Mouse (Mus musculus): ENCODE results near the gene Atp8a1.

Gene Atp8a1

DNA sequence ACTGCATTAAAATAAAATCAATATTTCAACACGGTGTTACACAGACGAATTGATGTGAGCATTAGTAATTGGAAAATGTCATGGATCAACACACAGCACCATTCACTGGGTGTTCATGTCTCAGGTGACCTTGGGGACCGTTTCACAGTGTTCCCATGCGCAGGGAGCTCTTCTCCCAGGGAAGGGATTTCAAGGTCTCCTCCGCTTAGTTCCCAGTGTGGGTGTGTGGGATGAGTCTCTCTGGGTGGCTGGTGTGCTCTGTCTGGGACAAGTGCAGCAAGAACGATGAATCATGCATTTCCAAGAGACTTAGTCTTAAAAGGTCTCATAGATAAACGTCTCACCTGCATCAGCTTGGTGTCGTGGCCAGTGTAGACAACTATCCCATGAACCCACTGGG lies 78.5 kb downstream of the Atp8a1 start:
- DNase-seq (ENCODE audit: low spot score) = no peak

DNA sequence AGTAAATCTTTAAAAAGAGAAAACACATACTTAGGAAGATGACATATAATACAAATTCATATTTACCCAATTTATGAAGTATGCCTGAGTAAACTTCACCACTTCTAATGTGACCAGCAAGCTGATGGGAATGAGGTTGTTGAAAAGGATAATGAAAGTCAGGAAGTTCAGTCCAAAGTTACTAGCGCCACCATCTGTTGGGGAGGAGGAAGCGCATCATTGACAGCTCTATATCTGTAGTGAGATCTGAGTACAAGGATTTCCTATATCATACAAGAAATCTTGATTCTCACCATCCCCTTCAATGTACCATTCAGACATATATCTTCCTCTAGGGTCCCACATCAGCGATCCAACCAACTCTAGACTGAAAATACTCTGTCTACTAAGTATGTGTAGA lies 82.4 kb downstream of the Atp8a1 start:
- DNase-seq (ENCODE audit: low spot score) = no peak

DNA sequence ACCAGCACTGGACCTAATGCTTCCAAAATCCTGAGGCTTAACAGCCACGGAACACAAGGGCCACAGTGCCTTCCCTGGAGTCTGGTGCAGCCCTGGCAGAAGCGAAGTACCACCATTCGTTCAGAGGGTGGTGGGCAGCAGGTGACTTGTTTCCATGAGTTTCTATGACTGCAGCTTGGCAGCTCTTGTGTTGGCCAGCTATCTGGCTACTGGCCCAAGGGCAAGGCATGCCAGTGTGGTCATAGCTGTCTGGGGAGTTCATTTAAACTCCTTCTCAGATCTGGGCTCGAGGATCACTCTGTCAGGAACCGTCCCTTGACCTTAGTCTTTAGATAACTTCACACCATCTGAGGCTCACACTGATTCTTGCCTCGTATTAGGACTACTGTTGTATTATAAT lies 89.1 kb downstream of the Atp8a1 start:
- DNase-seq (ENCODE audit: low spot score) = no peak

DNA sequence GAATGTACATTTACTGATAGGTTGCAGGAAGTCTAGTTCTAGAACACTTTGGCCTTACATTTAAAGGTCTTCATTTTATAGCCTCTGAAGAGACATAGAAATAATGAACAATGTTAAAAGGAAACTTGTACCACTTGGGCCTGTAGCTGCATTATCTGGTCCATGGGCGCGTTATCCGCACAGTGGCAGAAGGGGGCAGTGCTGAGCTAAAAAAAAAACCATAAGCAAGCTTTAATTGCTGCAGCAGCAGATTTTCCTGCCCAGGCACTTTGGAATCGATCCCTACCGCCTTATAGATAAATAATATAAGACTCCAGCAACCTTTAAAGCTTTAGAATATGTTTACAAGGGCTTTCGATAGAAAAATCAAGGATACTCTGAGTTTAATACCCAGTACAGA lies 91.1 kb downstream of the Atp8a1 start:
- DNase-seq (ENCODE audit: low spot score) = peak; percentile 60

GRCm38 (mm10) chr5:67753057-67753456 lies 94.2 kb downstream of the Atp8a1 start:
- peak; percentile 39 for DNase-seq (ENCODE audit: low spot score)

DNA sequence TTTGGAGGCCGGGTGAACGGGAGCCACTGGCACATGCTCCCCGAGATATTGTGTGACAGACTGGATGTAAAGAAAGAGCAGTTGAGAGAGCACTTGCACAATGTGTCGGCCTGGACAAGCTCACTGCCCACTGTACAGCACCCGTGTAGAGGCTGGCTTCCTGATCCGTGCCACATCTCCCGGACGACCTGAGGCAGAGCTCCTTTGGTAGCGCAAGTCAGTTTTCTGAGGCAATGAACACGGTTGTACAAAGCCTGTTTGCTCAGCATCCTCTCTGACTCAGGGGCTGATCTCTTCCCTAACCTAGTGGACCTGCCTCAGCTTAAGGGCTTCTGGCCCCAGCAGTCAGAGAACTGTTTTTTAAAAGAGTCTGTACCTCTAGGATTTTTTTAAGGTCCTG lies 94.6 kb downstream of the Atp8a1 start:
- peak; percentile 45 for DNase-seq (ENCODE audit: low spot score)

- DNase-seq (ENCODE audit: low spot score) = peak; percentile 78
Observed at GRCm38 (mm10) chr5:67752007-67752406, 95.2 kb downstream of the Atp8a1 start.

GRCm38 (mm10) chr5:67739261-67739660 lies 108.0 kb downstream of the Atp8a1 start:
- no peak for DNase-seq (ENCODE audit: low spot score)

- no peak for DNase-seq (ENCODE audit: low spot score)
Observed at GRCm38 (mm10) chr5:67738133-67738532, 109.1 kb downstream of the Atp8a1 start.

DNA sequence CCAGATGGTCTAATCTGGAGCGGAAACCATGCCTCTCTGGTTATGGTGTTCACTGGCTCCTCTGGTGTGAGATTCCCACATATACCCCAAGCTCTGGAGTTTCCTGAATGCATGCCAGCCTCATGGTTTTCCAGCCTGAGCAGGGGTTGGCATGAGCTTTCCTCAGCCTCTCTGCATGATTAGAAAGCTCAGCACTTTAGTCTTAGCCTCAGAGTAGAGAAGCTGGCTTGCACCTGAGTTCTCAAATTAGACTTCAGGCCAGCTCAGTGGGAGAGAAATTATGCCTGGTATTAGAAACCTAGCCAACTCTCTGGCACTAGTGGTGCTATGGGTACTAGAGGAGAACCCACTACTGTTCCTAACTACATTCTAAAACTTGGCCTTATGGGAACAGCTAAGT lies 111.5 kb downstream of the Atp8a1 start:
- DNase-seq (ENCODE audit: low spot score) = no peak

- no peak for DNase-seq (ENCODE audit: low spot score)
Observed at GRCm38 (mm10) chr5:67733551-67734258, 113.5 kb downstream of the Atp8a1 start.

GRCm38 (mm10) chr5:67733150-67733549 lies 114.1 kb downstream of the Atp8a1 start:
- no peak for DNase-seq (ENCODE audit: low spot score)

DNA sequence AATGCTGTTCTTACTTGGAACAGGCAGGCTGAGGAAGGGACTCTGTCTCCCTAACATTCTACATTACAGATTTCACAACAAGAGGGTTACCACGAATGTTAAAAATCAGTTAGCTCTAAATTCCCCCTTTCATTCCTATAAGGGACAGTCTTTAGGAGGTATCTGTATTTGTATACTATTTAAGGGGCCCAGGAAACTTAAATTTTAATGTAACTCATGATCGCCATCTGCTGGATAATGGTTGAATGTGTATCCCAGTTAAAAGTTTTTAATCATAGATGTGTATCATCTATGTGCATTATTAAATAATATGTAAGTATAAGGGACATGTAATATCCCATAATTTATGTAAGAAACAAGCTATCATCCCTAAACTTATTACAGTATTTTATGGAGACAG lies 119.5 kb downstream of the Atp8a1 start:
- DNase-seq (ENCODE audit: low spot score) = peak; percentile 53

DNA sequence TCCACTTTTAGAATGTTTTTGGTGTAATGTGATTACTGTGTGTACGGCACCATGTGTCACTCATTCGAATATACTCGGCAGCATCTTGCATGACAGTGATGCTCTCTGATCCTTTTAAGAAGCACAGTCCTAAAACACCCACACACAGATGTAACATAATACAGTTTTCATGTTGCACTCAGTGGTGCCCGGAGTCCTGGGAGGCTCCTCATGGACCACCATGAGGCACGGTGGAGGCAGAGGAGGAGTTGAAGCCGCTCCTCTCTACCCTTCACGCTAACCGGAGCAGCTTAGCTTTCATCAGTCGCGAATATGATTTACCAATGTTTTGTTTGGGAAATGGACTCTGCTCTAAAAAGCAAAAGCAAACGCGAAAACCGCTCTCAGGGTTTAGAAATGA lies 120.4 kb downstream of the Atp8a1 start:
- DNase-seq (ENCODE audit: low spot score) = no peak

GRCm38 (mm10) chr5:67701641-67702040 lies 145.6 kb downstream of the Atp8a1 start:
- no peak for DNase-seq (ENCODE audit: low spot score)

DNA sequence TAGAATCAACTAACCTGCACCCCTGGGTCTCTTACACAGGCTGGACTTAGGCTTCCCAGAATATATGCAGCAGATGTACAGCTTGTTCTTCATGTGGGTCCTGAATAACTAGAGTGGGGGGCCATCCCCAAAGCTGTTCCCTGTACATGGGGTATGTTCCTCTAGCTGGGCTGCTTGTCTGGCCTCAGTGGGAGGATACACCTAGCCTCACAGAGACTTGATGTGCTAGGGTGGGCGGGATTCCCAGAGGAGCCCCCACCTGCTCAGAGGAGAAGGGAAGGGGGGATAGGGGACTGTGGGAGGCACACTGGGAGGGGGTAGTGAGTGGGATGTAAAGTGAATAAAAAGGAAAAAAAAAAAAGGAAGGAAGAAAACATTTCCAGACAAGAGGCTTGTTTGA lies 147.8 kb downstream of the Atp8a1 start:
- DNase-seq (ENCODE audit: low spot score) = no peak

GRCm38 (mm10) chr5:67698176-67698575 lies 149.1 kb downstream of the Atp8a1 start:
- no peak for DNase-seq (ENCODE audit: low spot score)

GRCm38 (mm10) chr5:67696741-67697596 lies 150.3 kb downstream of the Atp8a1 start:
- DNase-seq (ENCODE audit: low spot score) = peak; percentile 26

GRCm38 (mm10) chr5:67695055-67695710 lies 152.1 kb downstream of the Atp8a1 start:
- no peak for DNase-seq (ENCODE audit: low spot score)

DNA sequence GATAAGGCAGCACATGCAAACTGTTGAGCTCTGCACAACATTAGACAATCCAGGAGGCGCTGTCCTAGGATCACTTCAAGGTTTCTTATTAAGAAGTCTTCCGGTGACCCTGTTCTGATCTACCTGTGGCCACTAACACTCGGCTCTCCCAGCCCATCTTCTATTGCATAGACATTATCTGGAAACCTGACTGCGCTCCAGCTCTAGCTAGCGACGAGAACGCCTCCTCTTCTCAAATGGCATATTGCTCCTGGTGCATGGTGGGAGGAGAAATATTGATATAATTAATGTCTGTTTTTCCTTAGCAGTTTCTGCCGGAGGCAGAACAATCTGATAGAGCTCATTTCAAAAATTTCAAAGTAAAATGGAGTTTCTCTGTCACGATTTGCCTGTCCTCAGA lies 156.9 kb downstream of the Atp8a1 start:
- no peak for DNase-seq (ENCODE audit: low spot score)

DNA sequence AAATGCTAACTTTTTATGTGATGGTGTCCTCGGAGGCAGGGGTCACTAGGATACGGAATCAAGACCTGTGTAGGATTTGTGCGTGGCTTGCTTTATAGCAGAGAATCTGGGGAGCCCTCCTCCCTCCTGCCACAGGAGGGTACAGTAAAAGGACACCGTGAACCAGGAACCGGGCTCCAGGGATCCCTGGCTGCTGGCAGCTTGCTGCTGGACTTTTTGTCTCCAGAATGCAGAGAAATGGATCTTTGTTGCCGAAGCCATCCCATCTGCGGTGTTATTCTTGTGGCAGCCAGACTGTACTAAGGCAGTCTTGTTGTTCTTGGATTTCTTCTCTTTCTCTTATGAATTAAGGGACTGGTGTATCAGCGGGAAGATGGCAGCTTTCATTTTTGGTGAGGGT lies 159.2 kb downstream of the Atp8a1 start:
- no peak for DNase-seq (ENCODE audit: low spot score)

GRCm38 (mm10) chr5:67685906-67686305 lies 161.3 kb downstream of the Atp8a1 start:
- no peak for DNase-seq (ENCODE audit: low spot score)

GRCm38 (mm10) chr5:67685461-67685860 lies 161.8 kb downstream of the Atp8a1 start:
- DNase-seq (ENCODE audit: low spot score) = no peak

All from embryo, embryonic 10 days (tissue).